Mouse (Mus musculus): ENCODE data around the gene Cd4. TPM values are rescaled to one million over a fixed set of nuclear protein-coding genes. Genes with fewer than 3 reads are reported as not detected.
A peak's percentile ranks its signal among the peaks of the same experiment; 100 is the strongest.

Cd4 gene
- polyA plus RNA-seq, 1 experiment from 2014 or later: 0.26 TPM

GRCm38 (mm10) chr6:124866560-124866959 lies 21.5 kb downstream of the Cd4 start:
- Histone ChIP-seq H3K4me1 (ENCODE audit: control insufficient read depth, insufficient read depth, low read depth, low read length) (peaks cover 27% of the 10 kb centered on the region), H3K4me2 (ENCODE audit: low read length) (no peak overlapping the region), H3K27me3 (replicated peaks; ENCODE audit: control insufficient read depth, insufficient read depth, low read length) (peaks cover 2% of the 10 kb centered on the region; the same call in 1 of the 2 replicates), H3K27ac (ENCODE audit: low read depth, low read length) (no peak overlapping the region; the same call in 1 of the 2 replicates), H3K4me3 (ENCODE audit: low read length) (no peak overlapping the region), H3K9ac (ENCODE audit: low read depth, low read length) (no peak overlapping the region), H3K9me3 (ENCODE audit: control insufficient read depth, low read length) (no peaks in the 10 kb centered on the region), H3K36me3 (ENCODE audit: control insufficient read depth, insufficient read depth, low read length) (no peaks in the 10 kb centered on the region)
- 62% methylated on average over 6 of the region's 7 CpGs for WGBS
- ATAC-seq: no peak

DNA sequence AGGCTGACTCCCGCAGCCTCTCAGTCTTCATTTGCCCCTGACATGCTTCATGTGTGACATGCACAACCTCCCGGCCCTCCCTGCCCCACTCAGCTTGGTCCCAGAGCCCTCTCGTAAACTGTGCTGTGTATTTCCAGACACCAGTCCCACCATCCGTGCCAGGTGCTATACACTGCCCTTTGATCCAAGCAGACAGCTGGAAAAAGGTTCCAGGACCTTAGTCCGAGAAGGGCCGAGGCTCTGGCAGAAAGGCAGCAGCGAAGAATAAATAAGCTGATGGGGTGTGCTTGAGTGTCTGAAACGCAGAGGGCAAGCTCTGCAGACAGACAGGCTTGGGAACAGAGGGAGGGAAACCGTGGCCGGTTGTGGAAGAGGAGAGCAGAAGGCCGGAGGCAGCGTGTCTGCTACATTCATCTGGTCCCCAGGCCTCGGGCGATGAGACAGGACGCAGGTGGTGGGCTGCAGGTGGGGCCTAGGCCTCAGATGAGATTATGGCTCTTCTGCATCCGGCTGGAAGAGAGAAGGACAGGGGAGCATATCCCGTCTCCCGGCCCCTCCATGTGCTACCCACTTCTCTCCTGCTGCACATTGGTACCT lies 22.2 kb downstream of the Cd4 start:
- Histone ChIP-seq H3K9ac (ENCODE audit: low read depth, low read length) (peak overlapping the region; percentile 9), H3K27me3 (replicated peaks; ENCODE audit: control insufficient read depth, insufficient read depth, low read length) (peaks cover 2% of the 10 kb centered on the region; the same call in 1 of the 2 replicates), H3K36me3 (ENCODE audit: control insufficient read depth, insufficient read depth, low read length) (no peaks in the 10 kb centered on the region), H3K9me3 (ENCODE audit: control insufficient read depth, low read length) (no peaks in the 10 kb centered on the region), H3K4me1 (ENCODE audit: control insufficient read depth, insufficient read depth, low read depth, low read length) (peaks cover 31% of the 10 kb centered on the region), H3K4me3 (ENCODE audit: low read length) (no peak overlapping the region), H3K27ac (ENCODE audit: low read depth, low read length) (peak overlapping the region; percentile 98), H3K4me2 (ENCODE audit: low read length) (no peak overlapping the region)
- 57% methylated on average over 17 of the region's 18 CpGs for WGBS
- no peak for ATAC-seq

DNA sequence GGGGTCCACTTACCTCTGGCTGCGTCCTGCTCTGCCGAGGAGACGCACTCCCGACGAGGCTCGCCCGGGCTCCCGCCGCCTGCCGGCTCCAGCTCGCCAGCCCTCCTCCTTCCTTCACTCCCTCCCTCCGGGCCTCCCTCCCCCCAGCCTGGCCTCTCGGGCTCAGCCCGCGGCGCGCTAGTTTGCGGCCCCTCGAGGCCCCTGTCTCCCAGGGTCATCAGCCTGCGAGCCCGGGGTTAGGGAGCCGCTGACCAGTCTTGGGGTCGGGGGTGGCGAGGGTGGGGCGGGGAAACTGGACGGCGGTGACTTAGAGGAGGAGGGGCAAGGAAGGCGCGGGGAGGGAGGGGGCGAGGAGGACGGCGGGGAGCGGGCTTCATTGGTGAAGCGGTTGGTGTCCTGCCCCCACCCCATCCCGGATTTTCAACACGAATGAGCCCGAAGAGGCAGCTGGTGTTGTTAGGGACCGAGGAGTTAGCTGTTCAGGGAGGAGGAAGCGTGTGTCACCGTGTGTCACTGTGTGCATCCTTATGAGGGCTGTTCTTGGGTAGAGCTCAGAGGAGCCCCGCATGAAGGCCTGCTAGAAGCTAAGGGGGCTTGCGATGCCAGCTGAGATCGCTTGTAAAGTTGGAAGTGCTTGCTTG lies 24.2 kb downstream of the Cd4 start, which contains the start of gene Gpr162:
TSS of gene Gpr162 (minus strand) at position 326 of the 641 bp plus-strand sequence.
- ATAC-seq: peak; percentile 58
- H3K4me1 ChIP-seq (ENCODE audit: control insufficient read depth, insufficient read depth, low read depth, low read length): peaks cover 44% of the 10 kb centered on the region
- WGBS: 1% methylated on average over 40 of the region's 43 CpGs

DNA sequence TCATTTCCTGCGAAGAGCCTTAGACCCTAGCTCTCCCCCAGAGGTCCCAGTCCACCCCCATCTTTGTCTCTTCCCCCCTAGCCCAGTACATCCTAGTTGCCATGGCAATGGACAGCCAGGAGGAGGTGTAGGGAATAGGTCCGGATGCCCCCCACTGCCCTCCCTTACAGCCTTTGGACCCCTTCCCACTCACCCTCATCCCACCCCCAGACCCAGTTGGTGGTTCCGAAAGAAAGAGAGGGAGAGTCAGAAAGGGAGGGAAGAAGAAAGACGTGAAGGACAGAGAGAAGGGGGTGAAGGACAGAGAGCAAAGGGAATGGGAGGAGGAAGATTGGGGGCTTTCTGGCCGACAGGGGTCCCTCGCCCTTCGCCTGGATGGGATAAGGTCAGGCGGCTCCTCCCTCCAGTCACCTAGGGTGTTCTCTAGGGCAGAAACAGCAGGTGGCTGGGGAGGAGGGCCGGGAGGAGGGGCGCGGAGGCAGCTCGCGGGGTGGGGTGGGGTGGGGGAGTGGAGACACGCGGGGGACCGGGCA lies 24.8 kb downstream of the Cd4 start:
- Histone ChIP-seq H3K9ac (ENCODE audit: low read depth, low read length) (peak overlapping the region; percentile 96), H3K4me3 (ENCODE audit: low read length) (peak overlapping the region; percentile 74), H3K4me1 (ENCODE audit: control insufficient read depth, insufficient read depth, low read depth, low read length) (peaks cover 48% of the 10 kb centered on the region), H3K9me3 (ENCODE audit: control insufficient read depth, low read length) (no peaks in the 10 kb centered on the region), H3K4me2 (ENCODE audit: low read length) (peak overlapping the region; percentile 69), H3K36me3 (ENCODE audit: control insufficient read depth, insufficient read depth, low read length) (no peaks in the 10 kb centered on the region), H3K27me3 (replicated peaks; ENCODE audit: control insufficient read depth, insufficient read depth, low read length) (peaks cover 2% of the 10 kb centered on the region; the same call in 1 of the 2 replicates), H3K27ac (ENCODE audit: low read depth, low read length) (peak overlapping the region; percentile 98)
- WGBS: 0% methylated on average over 9 of the region's 16 CpGs
- peak; percentile 9 for ATAC-seq

More for the DNA sequence above, 24.2 kb downstream of the Cd4 start, which contains the start of gene Gpr162:
- Histone ChIP-seq H3K4me2 (ENCODE audit: low read length) (peak within 1 kb of the TSS; percentile 69), H3K27ac (ENCODE audit: low read depth, low read length) (peak within 1 kb of the TSS; percentile 98), H3K36me3 (ENCODE audit: control insufficient read depth, insufficient read depth, low read length) (no peaks in the 10 kb centered on the region), H3K9me3 (ENCODE audit: control insufficient read depth, low read length) (no peaks in the 10 kb centered on the region), H3K9ac (ENCODE audit: low read depth, low read length) (peak within 1 kb of the TSS; percentile 96), H3K27me3 (replicated peaks; ENCODE audit: control insufficient read depth, insufficient read depth, low read length) (peaks cover 2% of the 10 kb centered on the region; the same call in 1 of the 2 replicates), H3K4me3 (ENCODE audit: low read length) (peak within 1 kb of the TSS; percentile 74)

GRCm38 (mm10) chr6:124862406-124863124 lies 25.5 kb downstream of the Cd4 start:
- no peaks in the 10 kb centered on the region for H3K9me3 ChIP-seq (ENCODE audit: control insufficient read depth, low read length)
- peaks cover 53% of the 10 kb centered on the region for H3K4me1 ChIP-seq (ENCODE audit: control insufficient read depth, insufficient read depth, low read depth, low read length)
- H3K9ac ChIP-seq (ENCODE audit: low read depth, low read length): peak overlapping the region; percentile 96
- H3K4me3 ChIP-seq (ENCODE audit: low read length): peak overlapping the region; percentile 74
- H3K27me3 ChIP-seq (replicated peaks; ENCODE audit: control insufficient read depth, insufficient read depth, low read length): no peaks in the 10 kb centered on the region
- peak overlapping the region; percentile 98 for H3K27ac ChIP-seq (ENCODE audit: low read depth, low read length)
- 9% methylated on average over 8 of the region's 8 CpGs for WGBS
- H3K4me2 ChIP-seq (ENCODE audit: low read length): peak overlapping the region; percentile 69
- peak; percentile 1 for ATAC-seq
- H3K36me3 ChIP-seq (ENCODE audit: control insufficient read depth, insufficient read depth, low read length): no peaks in the 10 kb centered on the region

- ATAC-seq: no peak
- Histone ChIP-seq H3K27ac (ENCODE audit: low read depth, low read length) (peak overlapping the region; percentile 98), H3K4me2 (ENCODE audit: low read length) (peak overlapping the region; percentile 69), H3K4me1 (ENCODE audit: control insufficient read depth, insufficient read depth, low read depth, low read length) (peaks cover 53% of the 10 kb centered on the region), H3K27me3 (replicated peaks; ENCODE audit: control insufficient read depth, insufficient read depth, low read length) (no peaks in the 10 kb centered on the region), H3K9ac (ENCODE audit: low read depth, low read length) (peak overlapping the region; percentile 96), H3K36me3 (ENCODE audit: control insufficient read depth, insufficient read depth, low read length) (no peaks in the 10 kb centered on the region), H3K9me3 (ENCODE audit: control insufficient read depth, low read length) (no peaks in the 10 kb centered on the region), H3K4me3 (ENCODE audit: low read length) (peak overlapping the region; percentile 74)
- WGBS: 42% methylated on average over 3 of the region's 3 CpGs
These were observed 26.2 kb downstream of the Cd4 start for GRCm38 (mm10) chr6:124861802-124862201.

GRCm38 (mm10) chr6:124861266-124861665 lies 26.8 kb downstream of the Cd4 start:
- H3K27me3 ChIP-seq (replicated peaks; ENCODE audit: control insufficient read depth, insufficient read depth, low read length): no peaks in the 10 kb centered on the region
- peak overlapping the region; percentile 74; the same call in 1 of the 2 replicates for H3K4me3 ChIP-seq (ENCODE audit: low read length)
- 72% methylated on average over 19 of the region's 19 CpGs for WGBS
- H3K9ac ChIP-seq (ENCODE audit: low read depth, low read length): peak overlapping the region; percentile 3
- peak overlapping the region; percentile 69 for H3K4me2 ChIP-seq (ENCODE audit: low read length)
- no peaks in the 10 kb centered on the region for H3K36me3 ChIP-seq (ENCODE audit: control insufficient read depth, insufficient read depth, low read length)
- ATAC-seq: no peak
- H3K4me1 ChIP-seq (ENCODE audit: control insufficient read depth, insufficient read depth, low read depth, low read length): peaks cover 53% of the 10 kb centered on the region
- peak overlapping the region; percentile 98; the same call in 1 of the 2 replicates for H3K27ac ChIP-seq (ENCODE audit: low read depth, low read length)
- H3K9me3 ChIP-seq (ENCODE audit: control insufficient read depth, low read length): no peaks in the 10 kb centered on the region

DNA sequence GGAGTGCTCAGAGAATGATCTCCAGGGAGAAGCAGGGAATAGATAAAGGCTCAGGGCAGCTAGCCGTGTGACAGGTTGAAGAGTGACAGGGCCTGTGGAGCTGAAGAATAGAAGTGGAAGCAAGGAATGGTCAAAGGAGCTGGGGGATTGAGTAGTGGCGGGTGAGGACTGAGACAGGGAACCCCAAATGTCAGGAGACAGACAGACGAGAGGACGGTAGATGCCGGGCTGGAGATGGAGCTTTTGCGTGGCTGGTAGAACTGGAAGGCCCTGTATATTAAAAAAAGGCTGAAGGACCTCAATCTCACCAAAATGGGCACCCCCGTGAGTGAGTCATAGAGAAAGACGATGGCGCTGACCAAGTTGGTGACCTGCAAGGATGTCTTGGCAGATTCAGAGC lies 27.5 kb downstream of the Cd4 start:
- 73% methylated on average over 9 of the region's 9 CpGs for WGBS
- ATAC-seq: no peak
- Histone ChIP-seq H3K4me3 (ENCODE audit: low read length) (no peak overlapping the region), H3K9ac (ENCODE audit: low read depth, low read length) (peak overlapping the region; percentile 20), H3K9me3 (ENCODE audit: control insufficient read depth, low read length) (no peaks in the 10 kb centered on the region), H3K4me1 (ENCODE audit: control insufficient read depth, insufficient read depth, low read depth, low read length) (peaks cover 57% of the 10 kb centered on the region), H3K4me2 (ENCODE audit: low read length) (peak overlapping the region; percentile 43), H3K36me3 (ENCODE audit: control insufficient read depth, insufficient read depth, low read length) (no peaks in the 10 kb centered on the region), H3K27me3 (replicated peaks; ENCODE audit: control insufficient read depth, insufficient read depth, low read length) (no peaks in the 10 kb centered on the region), H3K27ac (ENCODE audit: low read depth, low read length) (peak overlapping the region; percentile 67; the same call in 1 of the 2 replicates)

Data from hindbrain, embryonic 16.5 days (tissue).